Mouse (Mus musculus) ES-Bruce4 (cell line): ENCODE results near the gene Tbl3. TPM values are rescaled to one million over a fixed set of nuclear protein-coding genes. Genes with fewer than 3 reads are reported as not detected.

Source experiments
- H3K27ac ChIP-seq: 2 replicates; pipeline ENCODE4 v1.5.1; 2012; ENCODE audit warnings: low read length, inconsistent platforms; ENCODE audit not compliant: insufficient read depth
- H3K27me3 ChIP-seq: 2 replicates; pipeline ENCODE4 v1.6.1; 2012; ENCODE audit warnings: mild to moderate bottlenecking, low read length, inconsistent platforms; ENCODE audit not compliant: control insufficient read depth, poor library complexity, insufficient read depth, severe bottlenecking
- H3K36me3 ChIP-seq: 2 replicates; pipeline ENCODE4 v1.6.1; 2012; ENCODE audit warnings: inconsistent platforms, mild to moderate bottlenecking, low read length, moderate library complexity; ENCODE audit not compliant: control insufficient read depth, poor library complexity, insufficient read depth, severe bottlenecking
- H3K4me1 ChIP-seq: one replicate; pipeline ENCODE4 v1.8.1; 2011; ENCODE audit warnings: low read length; ENCODE audit not compliant: control insufficient read depth, insufficient read depth
- H3K4me3 ChIP-seq: 2 replicates; pipeline ENCODE4 v1.5.1; 2011; ENCODE audit warnings: low read depth, mild to moderate bottlenecking, low read length
- H3K9ac ChIP-seq: 2 replicates; pipeline ENCODE4 v1.6.1; 2012; ENCODE audit warnings: low read depth, mild to moderate bottlenecking, inconsistent platforms; ENCODE audit not compliant: poor library complexity, severe bottlenecking
- H3K9me3 ChIP-seq: replicated peaks from 2 replicates; pipeline ENCODE4 v1.6.1; 2012; ENCODE audit warnings: mild to moderate bottlenecking, low read length, inconsistent platforms; ENCODE audit not compliant: control insufficient read depth, poor library complexity, insufficient read depth, severe bottlenecking
- CTCF ChIP-seq: IDR thresholded peaks from one replicate; pipeline ENCODE4 v1.8.1; 2011; ENCODE audit warnings: low read depth, low read length
- EP300 ChIP-seq: IDR thresholded peaks from 2 replicates; pipeline ENCODE4 v1.6.1; 2011; ENCODE audit warnings: low read depth, low read length; ENCODE audit not compliant: insufficient read depth
- POLR2A ChIP-seq: IDR thresholded peaks from one replicate; pipeline ENCODE4 v1.8.1; 2011; ENCODE audit warnings: low read length; ENCODE audit not compliant: insufficient read depth
- polyA plus RNA-seq: library from polyadenylated mRNA; stranded (reverse); fragments of >200 nt; gene quantifications from 2 replicates; pipeline ENCODE4 v1.2.4, GENCODE M21; 2011; ENCODE audit warnings: low read depth; ENCODE audit not compliant: missing spikeins, insufficient read depth, insufficient read length

Tbl3 gene
- polyA plus RNA-seq, 1 experiment, result 44.4 TPM

DNA sequence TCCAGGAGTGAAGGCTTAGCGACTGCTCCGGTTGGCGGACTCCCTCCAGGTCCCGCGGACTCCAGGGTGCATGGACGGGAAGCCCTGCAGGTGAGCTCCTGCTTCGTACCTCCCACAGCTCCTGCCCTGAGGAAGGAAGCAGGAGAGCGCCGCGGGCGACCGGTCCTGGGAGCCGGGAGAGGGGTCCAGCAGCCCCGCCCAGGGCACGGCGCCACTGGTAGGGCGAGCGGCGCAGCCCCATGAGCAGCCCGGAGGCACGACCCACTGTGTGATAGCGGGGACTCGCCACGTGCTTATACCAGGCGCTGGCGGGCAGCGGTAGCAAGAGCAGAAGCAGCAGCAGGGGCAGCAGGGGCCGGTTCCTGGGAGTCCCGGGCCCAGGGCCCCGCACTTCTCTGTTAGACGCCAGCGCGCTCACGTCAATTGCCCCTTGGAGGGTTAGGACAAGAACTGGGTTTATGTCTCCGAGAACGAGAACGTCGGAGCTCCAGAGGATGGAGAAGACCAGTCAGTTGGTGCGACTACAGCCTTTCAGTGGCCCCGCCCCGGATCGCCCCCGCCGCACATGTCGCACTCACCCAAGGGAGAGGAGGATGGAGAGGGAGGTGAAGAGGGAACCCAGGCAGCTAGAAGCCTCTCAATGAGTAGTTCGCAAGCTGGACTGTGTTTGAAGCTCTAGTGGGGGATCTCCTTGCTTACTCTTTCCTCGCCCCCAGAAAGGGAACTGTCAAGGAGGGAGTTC is 49.3 kb downstream of the Tbl3 start, which contains the start of gene Npw:
TSS of gene Npw (minus strand) at position 441 of the 742 bp plus-strand sequence.
- Histone ChIP-seq H3K4me3 (peak within 1 kb of the TSS; percentile 63), H3K9me3 (no peaks in the 10 kb centered on the region), H3K9ac (peak within 1 kb of the TSS; percentile 43), H3K4me1 (no peaks in the 10 kb centered on the region), H3K27ac (no peak within 1 kb of the TSS), H3K36me3 (no peaks in the 10 kb centered on the region), H3K27me3 (no peaks in the 10 kb centered on the region)
- TF ChIP-seq CTCF (no peak), EP300 (no peak), POLR2A (no peak)

- no peak overlapping the region for H3K9ac ChIP-seq
- no peak overlapping the region for H3K27ac ChIP-seq
- H3K4me1 ChIP-seq, result no peaks in the 10 kb centered on the region
- no peak for TF ChIP-seq POLR2A
- no peak for TF ChIP-seq CTCF
- no peak for TF ChIP-seq EP300
- H3K36me3 ChIP-seq, result no peaks in the 10 kb centered on the region
- H3K4me3 ChIP-seq, result no peak overlapping the region
- H3K27me3 ChIP-seq, result no peaks in the 10 kb centered on the region
- H3K9me3 ChIP-seq, result no peaks in the 10 kb centered on the region
These were observed 52.5 kb downstream of the Tbl3 start for GRCm38 (mm10) chr17:24654969-24655368.

DNA sequence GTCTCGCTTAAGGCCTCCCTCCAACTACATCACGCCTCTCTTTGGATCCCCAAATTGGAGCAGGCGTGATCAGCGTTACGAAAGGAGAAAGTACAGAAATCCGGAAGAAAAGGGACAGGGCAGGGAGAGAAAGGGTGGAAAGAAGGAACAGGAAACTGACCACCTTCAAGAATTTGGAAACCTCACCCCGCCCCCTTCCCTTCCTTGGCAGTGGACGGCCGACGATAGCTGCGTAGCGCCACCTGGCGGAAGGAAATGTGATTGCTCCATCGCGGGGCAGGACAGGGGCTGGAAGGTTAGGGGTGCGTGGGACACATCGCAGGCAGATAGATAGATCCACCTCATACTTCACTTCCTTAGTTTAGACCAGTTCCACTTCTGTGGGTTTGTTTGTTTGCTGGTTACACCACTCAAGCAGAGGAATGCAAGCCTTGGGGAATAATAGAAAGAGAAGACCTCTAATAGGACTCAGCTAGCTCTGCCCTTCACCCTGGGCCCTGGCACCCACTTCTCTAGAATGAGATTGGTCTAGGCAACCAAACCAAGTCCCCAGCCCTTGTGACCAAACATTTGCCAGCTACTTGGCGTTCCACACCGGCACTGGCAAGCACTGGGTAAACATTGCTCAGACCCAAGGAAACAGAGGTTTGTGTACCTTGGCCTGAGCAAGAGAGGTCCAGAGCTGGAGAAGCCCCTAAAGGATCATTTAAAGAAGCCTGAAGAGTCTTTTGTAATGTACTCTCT is 53.3 kb downstream of the Tbl3 start:
- no peak for TF ChIP-seq POLR2A
- TF ChIP-seq EP300, result no peak
- peak; percentile 98 for TF ChIP-seq CTCF
- no peaks in the 10 kb centered on the region for H3K36me3 ChIP-seq
- 0 out of 2 replicates have a peak overlapping the region, but pooled peaks have one; percentile 39 for H3K9ac ChIP-seq
- H3K27me3 ChIP-seq, result no peaks in the 10 kb centered on the region
- H3K4me1 ChIP-seq, result no peaks in the 10 kb centered on the region
- no peaks in the 10 kb centered on the region for H3K9me3 ChIP-seq
- H3K4me3 ChIP-seq, result peak overlapping the region; percentile 47
- no peak overlapping the region for H3K27ac ChIP-seq

DNA sequence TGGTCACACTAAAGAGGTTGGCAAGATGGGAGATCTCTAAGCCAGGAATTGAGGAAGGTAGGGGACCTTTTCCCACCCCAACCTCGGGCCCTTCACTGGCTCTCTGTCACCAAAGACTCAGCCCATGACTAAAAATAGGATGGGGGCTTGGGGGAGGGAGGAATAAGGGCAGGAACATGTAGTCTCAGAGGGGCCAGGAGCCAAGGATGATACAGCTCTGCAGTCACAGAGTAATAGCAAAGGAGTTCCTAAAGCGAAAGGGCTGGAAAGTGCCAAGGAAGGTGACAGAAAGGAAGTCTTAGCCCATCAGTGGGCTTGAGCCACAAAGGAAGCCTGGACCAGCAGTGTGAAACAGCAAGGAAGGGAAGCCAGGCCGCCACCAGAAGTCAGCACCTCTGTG is 55.6 kb downstream of the Tbl3 start:
- Histone ChIP-seq H3K4me1 (no peaks in the 10 kb centered on the region), H3K27ac (no peak overlapping the region), H3K9ac (no peak overlapping the region), H3K9me3 (no peaks in the 10 kb centered on the region), H3K4me3 (no peak overlapping the region), H3K27me3 (no peaks in the 10 kb centered on the region), H3K36me3 (no peaks in the 10 kb centered on the region)
- TF ChIP-seq CTCF (no peak), EP300 (no peak), POLR2A (no peak)

GRCm38 (mm10) chr17:24650766-24651165 is 56.7 kb downstream of the Tbl3 start:
- Histone ChIP-seq H3K27me3 (no peaks in the 10 kb centered on the region), H3K9ac (peak overlapping the region; percentile 83; the same call in 1 of the 2 replicates), H3K9me3 (no peaks in the 10 kb centered on the region), H3K4me3 (no peak overlapping the region), H3K4me1 (peaks cover 2% of the 10 kb centered on the region), H3K36me3 (no peaks in the 10 kb centered on the region), H3K27ac (no peak overlapping the region)
- TF ChIP-seq POLR2A (no peak), CTCF (no peak), EP300 (no peak)

- peaks cover 7% of the 10 kb centered on the region for H3K4me1 ChIP-seq
- peak within 1 kb of the TSS; percentile 68 for H3K4me3 ChIP-seq
- H3K27ac ChIP-seq, result no peak within 1 kb of the TSS
- H3K9ac ChIP-seq, result peak within 1 kb of the TSS; percentile 83
- no peaks in the 10 kb centered on the region for H3K36me3 ChIP-seq
- TF ChIP-seq EP300 (no peak), POLR2A (no peak), CTCF (no peak)
- no peaks in the 10 kb centered on the region for H3K9me3 ChIP-seq
- no peaks in the 10 kb centered on the region for H3K27me3 ChIP-seq
These were observed 57.3 kb downstream of the Tbl3 start, which contains the start of gene Slc9a3r2 for GRCm38 (mm10) chr17:24650070-24650616. TSS of gene Slc9a3r2 (minus strand) at chr17:24650327.
